Mouse (Mus musculus): Measurements from ENCODE around the gene Acvr2a.
"Not testable (repeated sequence)": the region's sequence is repeated elsewhere in the genome, so short reads cannot be mapped to it uniquely, and the experiment has no call there.

The Acvr2a gene

GRCm38 (mm10) chr2:48813371-48814222 is at the start of gene Acvr2a:
TSS of gene Acvr2a (plus strand) at chr2:48814109.
- peak; percentile 88 for DNase-seq (ENCODE audit: low read depth, low spot score)

- DNase-seq (ENCODE audit: low read depth, low spot score) = no peak
Measured at GRCm38 (mm10) chr2:48766513-48766912, 47.4 kb upstream of the Acvr2a start.

- no peak for DNase-seq (ENCODE audit: low read depth, low spot score)
Measured at GRCm38 (mm10) chr2:48767778-48768177, 46.1 kb upstream of the Acvr2a start.

GRCm38 (mm10) chr2:48768219-48768618 is 45.7 kb upstream of the Acvr2a start:
- no peak for DNase-seq (ENCODE audit: low read depth, low spot score)

GRCm38 (mm10) chr2:48770100-48770499 is 43.8 kb upstream of the Acvr2a start:
- no peak for DNase-seq (ENCODE audit: low read depth, low spot score)

DNA sequence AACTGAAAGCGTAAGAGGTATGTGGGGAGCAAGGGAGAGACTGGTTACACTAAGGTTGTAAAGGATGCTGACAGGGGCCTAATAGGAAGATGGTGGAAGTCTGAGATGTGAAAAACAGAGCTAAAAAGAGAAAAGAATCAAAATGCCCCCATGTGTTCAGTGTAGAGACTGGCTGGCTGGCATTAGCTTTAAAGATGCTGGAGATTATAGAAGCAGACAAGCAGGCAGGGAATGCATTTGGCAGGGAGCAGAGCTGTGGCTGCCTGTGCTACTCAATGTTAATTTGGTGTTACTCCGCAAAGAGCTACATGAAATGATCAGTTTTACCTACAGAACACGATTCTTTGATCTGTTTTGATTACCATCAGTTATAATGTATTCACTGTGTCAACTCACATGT is 43.3 kb upstream of the Acvr2a start:
- DNase-seq (ENCODE audit: low read depth, low spot score) = no peak

DNA sequence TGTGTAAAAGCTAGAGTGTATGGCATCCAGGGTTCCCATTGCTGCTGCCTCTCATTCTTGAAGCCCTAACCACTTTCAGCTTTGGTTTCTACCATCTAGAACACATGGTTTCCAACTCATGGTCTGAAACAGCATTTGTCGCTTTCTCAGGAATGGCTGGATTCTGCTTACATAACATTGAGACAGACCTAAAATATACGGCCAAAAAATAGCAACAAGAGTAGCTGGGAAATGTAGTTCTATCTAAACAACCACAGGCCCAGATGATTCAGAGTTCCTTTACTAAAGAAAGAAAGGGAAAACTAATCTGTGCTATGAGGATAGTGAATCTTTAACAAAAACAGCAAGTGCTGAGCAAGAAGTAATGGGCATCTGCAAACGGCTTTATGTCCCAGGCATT is 38.6 kb upstream of the Acvr2a start:
- no peak for DNase-seq (ENCODE audit: low read depth, low spot score)

- no peak for DNase-seq (ENCODE audit: low read depth, low spot score)
Measured at GRCm38 (mm10) chr2:48788901-48789300, 25.0 kb upstream of the Acvr2a start.

DNA sequence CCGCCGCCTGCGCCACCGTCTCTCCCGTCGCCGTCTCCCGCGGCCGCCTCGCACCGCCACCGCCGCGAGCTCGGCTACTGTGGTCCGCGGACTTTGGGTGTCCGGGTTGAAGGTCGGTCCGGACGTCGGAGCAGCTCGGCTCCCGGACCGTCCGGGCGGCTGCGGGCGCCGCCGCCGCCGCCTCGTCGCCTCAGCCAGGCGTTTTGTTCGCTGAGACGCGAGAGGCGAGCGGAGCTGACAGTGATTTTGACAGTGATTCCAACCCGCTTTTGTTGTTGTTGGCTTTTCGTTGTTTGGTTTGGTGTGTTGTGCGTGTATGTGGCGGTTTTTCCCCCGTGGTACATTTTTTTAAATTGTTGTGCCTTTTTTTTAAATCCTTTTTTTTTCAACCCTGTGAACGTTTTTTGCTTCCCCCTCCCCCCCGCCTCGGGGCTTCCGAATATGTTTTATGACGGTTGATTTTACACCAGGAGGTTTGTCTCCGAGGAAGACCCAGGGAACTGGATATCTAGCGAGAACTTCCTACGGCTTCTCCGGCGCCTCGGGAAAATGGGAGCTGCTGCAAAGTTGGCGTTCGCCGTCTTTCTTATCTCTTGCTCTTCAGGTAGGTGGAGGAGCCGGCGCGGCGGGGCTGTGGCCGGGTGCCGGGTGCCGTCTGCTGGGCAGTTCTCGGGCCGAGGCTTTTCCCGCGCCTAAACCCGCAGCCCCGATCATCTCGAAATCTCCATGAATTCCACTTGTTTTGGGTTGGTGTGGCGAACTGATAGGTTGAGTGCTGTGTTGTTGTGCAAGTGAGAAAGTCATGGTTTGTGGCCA is 522 bp downstream of the Acvr2a start:
- peak; percentile 41 for DNase-seq (ENCODE audit: low read depth, low spot score)

- peak; percentile 22 for DNase-seq (ENCODE audit: low read depth, low spot score)
Measured at GRCm38 (mm10) chr2:48815039-48815590, 1.2 kb downstream of the Acvr2a start.

GRCm38 (mm10) chr2:48816141-48817028 is 2.5 kb downstream of the Acvr2a start:
- DNase-seq (ENCODE audit: low read depth, low spot score) = no peak

DNA sequence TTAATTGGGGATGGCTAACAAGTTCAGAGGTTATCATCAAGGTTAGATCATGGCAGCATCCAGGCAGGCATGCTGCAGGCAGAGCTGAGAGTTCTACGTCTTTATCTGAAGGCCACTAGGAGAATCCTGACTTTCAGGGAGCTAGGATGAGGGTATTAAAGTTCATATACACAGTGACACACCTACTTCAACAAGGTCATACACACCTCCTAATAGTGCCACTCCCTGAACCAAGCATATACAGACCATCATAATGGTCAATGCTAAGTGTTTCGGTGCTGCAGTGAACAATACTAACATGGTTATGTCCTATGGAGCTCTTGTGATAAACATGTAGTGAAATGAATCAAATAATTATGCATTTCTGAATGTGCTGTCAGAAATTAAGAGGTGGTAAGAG is 12.0 kb downstream of the Acvr2a start:
- DNase-seq (ENCODE audit: low read depth, low spot score) = no peak

GRCm38 (mm10) chr2:48826380-48826779 is 12.5 kb downstream of the Acvr2a start:
- DNase-seq (ENCODE audit: low read depth, low spot score) = no peak

DNA sequence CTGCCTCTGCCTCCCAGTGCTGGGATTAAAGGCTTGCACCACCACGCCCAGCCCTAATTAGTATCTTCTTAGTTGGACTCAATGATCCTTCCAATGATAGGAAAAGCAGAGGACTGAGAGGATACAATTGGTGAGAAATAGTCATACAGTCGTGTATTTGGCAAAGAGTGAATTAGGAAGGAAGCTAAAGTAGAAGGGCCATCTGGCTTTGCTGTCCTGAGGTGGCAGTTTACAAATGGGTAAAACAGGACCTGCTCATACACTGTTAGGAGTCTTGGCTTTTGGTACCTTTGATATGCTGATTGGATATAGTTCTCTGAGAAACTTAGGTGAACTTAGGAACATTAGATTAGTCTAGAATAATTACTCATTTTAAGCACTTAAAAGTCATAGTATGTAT is 16.6 kb downstream of the Acvr2a start:
- DNase-seq (ENCODE audit: low read depth, low spot score) = no peak

GRCm38 (mm10) chr2:48832305-48832704 is 18.4 kb downstream of the Acvr2a start:
- DNase-seq (ENCODE audit: low read depth, low spot score) = no peak

- DNase-seq (ENCODE audit: low read depth, low spot score) = no peak
Measured at GRCm38 (mm10) chr2:48833884-48834450, 20.1 kb downstream of the Acvr2a start.

GRCm38 (mm10) chr2:48841611-48842470 is 27.9 kb downstream of the Acvr2a start:
- no peak for DNase-seq (ENCODE audit: low read depth, low spot score)

DNA sequence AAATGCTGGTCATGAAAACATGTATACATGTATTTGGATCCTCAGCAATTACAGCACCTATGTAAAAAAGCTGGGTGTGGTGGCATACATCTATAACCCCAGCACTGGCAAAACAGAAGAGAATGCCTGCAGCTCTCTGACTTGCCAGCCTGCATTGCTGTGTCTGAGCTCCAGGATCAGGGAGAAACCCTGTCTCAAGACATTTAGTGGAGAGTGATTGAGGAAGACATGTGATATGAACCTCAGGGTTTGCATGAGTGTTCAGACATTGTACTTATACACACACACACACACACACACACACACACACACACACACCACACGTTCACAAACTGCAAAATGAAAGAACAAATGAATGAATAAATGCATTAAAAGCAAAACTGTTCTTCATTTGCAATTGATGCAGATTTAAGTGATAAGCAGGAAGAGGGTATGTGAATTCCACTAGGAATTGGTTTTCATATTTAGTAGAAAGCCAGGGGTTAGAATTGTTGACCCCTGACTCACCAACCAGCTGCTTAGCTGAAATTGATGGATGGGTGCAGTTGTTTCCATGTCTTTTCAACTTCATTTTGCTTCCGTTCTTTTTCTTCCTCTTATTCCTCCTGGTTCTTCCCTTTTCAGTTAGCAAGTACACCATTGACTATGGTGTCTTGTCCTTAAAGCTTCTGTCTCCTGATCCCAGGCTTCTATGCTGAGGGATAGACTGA is 32.9 kb downstream of the Acvr2a start:
- DNase-seq (ENCODE audit: low read depth, low spot score) = no peak

GRCm38 (mm10) chr2:48865596-48865995 is 51.7 kb downstream of the Acvr2a start:
- DNase-seq (ENCODE audit: low read depth, low spot score) = not testable (repeated sequence)

All from CD4-positive, CD25-positive, alpha-beta regulatory T cell, adult 2 months (primary cell).